Mouse (Mus musculus): Measurements from ENCODE around the gene Tmem88b.
"Not testable (repeated sequence)": the region's sequence is repeated elsewhere in the genome, so short reads cannot be mapped to it uniquely, and the experiment has no call there.

The Tmem88b gene

GRCm38 (mm10) chr4:155761356-155762099 is 24.1 kb downstream of the Tmem88b start:
- in situ Hi-C loops (cut with MboI; ENCODE audit: low sequenced_read_pairs) = no loop called here

- in situ Hi-C loops (cut with MboI; ENCODE audit: low sequenced_read_pairs) = no loop called here
These were observed 24.9 kb downstream of the Tmem88b start, which contains the start of gene Atad3a for GRCm38 (mm10) chr4:155760613-155761355. Gene Atad3a, minus strand, starts transcription at chr4:155761093.

- in situ Hi-C loops (cut with MboI; ENCODE audit: low sequenced_read_pairs) = no loop called here
These were observed 25.6 kb downstream of the Tmem88b start for GRCm38 (mm10) chr4:155759862-155760612.

GRCm38 (mm10) chr4:155757011-155757410 is 28.7 kb downstream of the Tmem88b start:
- in situ Hi-C loops (cut with MboI; ENCODE audit: low sequenced_read_pairs) = no loop called here

- in situ Hi-C loops (cut with MboI; ENCODE audit: low sequenced_read_pairs) = no loop called here
These were observed 38.8 kb downstream of the Tmem88b start for GRCm38 (mm10) chr4:155746575-155747490.

- in situ Hi-C loops (cut with MboI; ENCODE audit: low sequenced_read_pairs) = no loop called here
These were observed 39.6 kb downstream of the Tmem88b start for GRCm38 (mm10) chr4:155746036-155746548.

- in situ Hi-C loops (cut with MboI; ENCODE audit: low sequenced_read_pairs) = no loop called here
These were observed 40.5 kb downstream of the Tmem88b start for GRCm38 (mm10) chr4:155745136-155745535.

- in situ Hi-C loops (cut with MboI; ENCODE audit: low sequenced_read_pairs) = no loop called here
These were observed 41.2 kb downstream of the Tmem88b start for GRCm38 (mm10) chr4:155744474-155744873.

- in situ Hi-C loops (cut with MboI; ENCODE audit: low sequenced_read_pairs) = no loop called here
These were observed 43.0 kb downstream of the Tmem88b start for GRCm38 (mm10) chr4:155742684-155743083.

GRCm38 (mm10) chr4:155740681-155741080 is 45.0 kb downstream of the Tmem88b start:
- in situ Hi-C loops (cut with MboI; ENCODE audit: low sequenced_read_pairs) = not testable (repeated sequence)

- in situ Hi-C loops (cut with MboI; ENCODE audit: low sequenced_read_pairs) = no loop called here
These were observed 45.7 kb downstream of the Tmem88b start for GRCm38 (mm10) chr4:155739741-155740636.

GRCm38 (mm10) chr4:155739152-155739551 is 46.5 kb downstream of the Tmem88b start:
- in situ Hi-C loops (cut with MboI; ENCODE audit: low sequenced_read_pairs) = no loop called here

- in situ Hi-C loops (cut with MboI; ENCODE audit: low sequenced_read_pairs) = no loop called here
These were observed 47.4 kb downstream of the Tmem88b start for GRCm38 (mm10) chr4:155738262-155738661.

- in situ Hi-C loops (cut with MboI; ENCODE audit: low sequenced_read_pairs) = no loop called here
These were observed 49.3 kb downstream of the Tmem88b start for GRCm38 (mm10) chr4:155736421-155736820.

- in situ Hi-C loops (cut with MboI; ENCODE audit: low sequenced_read_pairs) = no loop called here
These were observed 49.9 kb downstream of the Tmem88b start for GRCm38 (mm10) chr4:155735788-155736187.

- in situ Hi-C loops (cut with MboI; ENCODE audit: low sequenced_read_pairs) = no loop called here
These were observed 50.5 kb downstream of the Tmem88b start for GRCm38 (mm10) chr4:155734951-155735702.

GRCm38 (mm10) chr4:155734350-155734941 is 51.2 kb downstream of the Tmem88b start, which contains the start of gene Tmem240:
Gene Tmem240, plus strand, starts transcription at chr4:155734800.
- in situ Hi-C loops (cut with MboI; ENCODE audit: low sequenced_read_pairs) = no loop called here

- in situ Hi-C loops (cut with MboI; ENCODE audit: low sequenced_read_pairs) = no loop called here
These were observed 52.4 kb downstream of the Tmem88b start for GRCm38 (mm10) chr4:155733267-155733666.
